21 mouse cellular contexts compared by ENCODE assay signal in the genomic region with DNA sequence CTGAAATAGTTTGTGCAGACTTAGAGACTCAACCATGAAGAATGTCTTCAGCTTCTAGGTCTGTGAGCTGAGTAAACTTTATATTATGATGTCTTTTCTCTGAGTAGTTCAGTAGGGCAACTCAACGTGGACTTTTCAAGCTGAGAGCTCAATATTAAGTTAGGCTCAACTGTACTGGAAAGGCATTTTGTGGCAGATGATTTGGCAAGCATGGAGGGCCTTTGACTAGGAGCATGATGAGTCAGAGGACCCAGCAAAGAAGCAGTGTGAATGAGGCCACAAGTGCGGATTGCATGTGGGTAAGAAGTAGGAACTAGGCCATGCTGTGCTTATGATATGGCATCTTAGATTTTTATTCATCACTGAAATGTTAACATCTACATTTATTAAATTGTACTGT.
"Had no signal": no experiment of that assay in that cellular context is flagged by ENCODE, and none has a peak within 500 bp of the region (broad histone marks: within the 10 kb centered on the region; RNA-seq: fewer than 3 reads in every experiment).

No protein-coding gene starts in this region.

- H3K4me2 ChIP-seq: lung, embryonic 15.5 days; midbrain, embryonic 11.5 days; midbrain, embryonic 13.5 days; midbrain, embryonic 15.5 days; neural tube, embryonic 13.5 days; neural tube, embryonic 15.5 days; stomach, embryonic 15.5 days had no signal

- H3K4me1 ChIP-seq: lung, embryonic 15.5 days; midbrain, embryonic 13.5 days; midbrain, embryonic 15.5 days; neural tube, embryonic 13.5 days; neural tube, embryonic 15.5 days; stomach, embryonic 15.5 days had no signal

- H3K4me3 ChIP-seq: lung, embryonic 15.5 days; megakaryocyte, embryonic 14.5 days; midbrain, embryonic 13.5 days; midbrain, embryonic 15.5 days; myocyte; neural tube, embryonic 13.5 days; neural tube, embryonic 15.5 days; stomach, embryonic 15.5 days had no signal

- H3K27me3 ChIP-seq: lung, embryonic 15.5 days; megakaryocyte, embryonic 14.5 days; midbrain, embryonic 13.5 days; midbrain, embryonic 15.5 days; neural tube, embryonic 13.5 days; neural tube, embryonic 15.5 days; stomach, embryonic 15.5 days had no signal

- ATAC-seq: liver, postnatal 0 days; lung, postnatal 0 days; midbrain, embryonic 13.5 days; midbrain, embryonic 15.5 days had no signal

- H3K36me3 ChIP-seq: lung, embryonic 15.5 days; midbrain, embryonic 15.5 days; neural tube, embryonic 15.5 days; stomach, embryonic 15.5 days had no signal

- H3K9me3 ChIP-seq: lung, embryonic 15.5 days; megakaryocyte, embryonic 14.5 days; midbrain, embryonic 13.5 days; midbrain, embryonic 15.5 days; neural tube, embryonic 13.5 days; neural tube, embryonic 15.5 days; stomach, embryonic 15.5 days had no signal

- H3K9ac ChIP-seq: liver, postnatal 0 days; lung, embryonic 15.5 days; midbrain, embryonic 13.5 days; midbrain, embryonic 15.5 days; neural tube, embryonic 13.5 days; neural tube, embryonic 15.5 days; stomach, embryonic 15.5 days had no signal

- DNase-seq: liver, postnatal 0 days; lung, adult 2 months; lung, postnatal 14 days; lung, postnatal 36 days; retina, postnatal 1 day; right cerebral cortex, adult 18-20 months; right cerebral cortex, postnatal 14 days; thymus, adult 18-20 months; thymus, postnatal 25 days; thymus, postnatal 4 days had no signal

- H3K27ac ChIP-seq: lung, embryonic 15.5 days; macrophage; midbrain, embryonic 13.5 days; midbrain, embryonic 15.5 days; neural tube, embryonic 13.5 days; neural tube, embryonic 15.5 days; stomach, embryonic 15.5 days had no signal
